Mouse (Mus musculus) left cerebral cortex, adult 11 months (tissue): ENCODE measurements around the gene Zbtb11.

Experiments
- DNase-seq: peaks from one replicate; pipeline ENCODE4 v3.0.0; 2022; ENCODE audit warnings: low spot score

Gene Zbtb11

GRCm38 (mm10) chr16:55970416-55970815 is 3.3 kb upstream of the Zbtb11 start:
- DNase-seq: no peak

- DNase-seq: no peak
These were observed 1.7 kb upstream of the Zbtb11 start for GRCm38 (mm10) chr16:55971735-55972615.

- no peak for DNase-seq
These were observed 969 bp upstream of the Zbtb11 start for GRCm38 (mm10) chr16:55972626-55973201.

GRCm38 (mm10) chr16:55974256-55974902 is 696 bp downstream of the Zbtb11 start:
- peak; percentile 69 for DNase-seq

GRCm38 (mm10) chr16:55974903-55975285 is 1.2 kb downstream of the Zbtb11 start:
- no peak for DNase-seq

GRCm38 (mm10) chr16:55986001-55986400 is 12.3 kb downstream of the Zbtb11 start:
- DNase-seq: no peak

- DNase-seq: no peak
These were observed 16.6 kb downstream of the Zbtb11 start for GRCm38 (mm10) chr16:55990311-55990710.

GRCm38 (mm10) chr16:55994235-55994634 is 20.6 kb downstream of the Zbtb11 start:
- DNase-seq: no peak

- DNase-seq: no peak
These were observed 33.1 kb downstream of the Zbtb11 start for GRCm38 (mm10) chr16:56006798-56007197.

GRCm38 (mm10) chr16:56008862-56009261 is 35.2 kb downstream of the Zbtb11 start:
- DNase-seq: no peak

GRCm38 (mm10) chr16:56012789-56013743 is 39.4 kb downstream of the Zbtb11 start:
- DNase-seq: no peak

GRCm38 (mm10) chr16:56014076-56014475 is 40.4 kb downstream of the Zbtb11 start:
- DNase-seq: no peak

- no peak for DNase-seq
These were observed 46.0 kb downstream of the Zbtb11 start for GRCm38 (mm10) chr16:56019660-56020059.

- DNase-seq: no peak
These were observed 54.4 kb downstream of the Zbtb11 start for GRCm38 (mm10) chr16:56027854-56028629.

- no peak for DNase-seq
These were observed 55.3 kb downstream of the Zbtb11 start for GRCm38 (mm10) chr16:56028722-56029551.

GRCm38 (mm10) chr16:56029661-56030082 is 56.0 kb downstream of the Zbtb11 start, which contains the start of gene Pcnp:
Gene Pcnp (minus strand): TSS chr16:56029739.
- peak; percentile 95 for DNase-seq

- DNase-seq: no peak
These were observed 60.9 kb downstream of the Zbtb11 start for GRCm38 (mm10) chr16:56034566-56034965.

- no peak for DNase-seq
These were observed 62.8 kb downstream of the Zbtb11 start for GRCm38 (mm10) chr16:56036501-56036900.

GRCm38 (mm10) chr16:56037138-56038010 is 63.7 kb downstream of the Zbtb11 start, which contains the start of gene Trmt10c:
Gene Trmt10c (minus strand): TSS chr16:56037819.
- DNase-seq: peak; percentile 82
